Mouse (Mus musculus) G1E (cell line): Measurements from ENCODE around the gene Ccdc39. TPM values are rescaled to one million over a fixed set of nuclear protein-coding genes. Genes with fewer than 3 reads are reported as not detected.

ENCODE experiments used
- ATAC-seq: 2 replicates; pipeline ENCODE4 v1.8.0; 2016; ENCODE audit warnings: mild to moderate bottlenecking; ENCODE audit not compliant: insufficient number of reproducible peaks, poor library complexity, low FRiP score, severe bottlenecking; ENCODE audit errors: extremely low read depth
- DNase-seq: peaks from one replicate; pipeline ENCODE4 v3.0.0; 2012; ENCODE audit warnings: low spot score
- H3K27me3 ChIP-seq: 2 replicates; pipeline ENCODE4 v1.6.1; 2012; ENCODE audit warnings: mild to moderate bottlenecking, low read length, inconsistent platforms; ENCODE audit not compliant: insufficient read depth
- H3K36me3 ChIP-seq: replicated peaks from 2 replicates; pipeline ENCODE3; 2012; ENCODE audit warnings: mild to moderate bottlenecking, inconsistent platforms
- H3K4me1 ChIP-seq: 2 replicates; pipeline ENCODE4 v1.6.1; 2012; ENCODE audit warnings: low read depth, low read length, inconsistent platforms, mixed read lengths; ENCODE audit not compliant: insufficient read depth
- H3K4me3 ChIP-seq: 2 replicates; pipeline ENCODE4 v1.5.1; 2012; ENCODE audit warnings: low read depth, mild to moderate bottlenecking, inconsistent platforms, low read length, moderate library complexity, mixed read lengths
- H3K9me3 ChIP-seq: replicated peaks from 2 replicates; pipeline ENCODE4 v1.6.1; 2012; ENCODE audit warnings: inconsistent platforms
- CTCF ChIP-seq: IDR thresholded peaks from 2 replicates; pipeline ENCODE4 v1.5.1; 2012; ENCODE audit warnings: low read depth, low read length, inconsistent platforms, mixed read lengths
- GATA1 ChIP-seq: IDR thresholded peaks from 2 replicates; pipeline ENCODE4 v1.6.1; 2012; ENCODE audit warnings: borderline replicate concordance, low read length, inconsistent platforms, mixed read lengths
- GATA2 ChIP-seq: IDR thresholded peaks from 2 replicates; pipeline ENCODE4 v1.6.1; 2012; ENCODE audit warnings: low read depth, low read length, inconsistent platforms, borderline replicate concordance
- POLR2AphosphoS5 ChIP-seq: IDR thresholded peaks from 2 replicates; pipeline ENCODE4 v1.6.1; 2012; ENCODE audit warnings: low read depth, low read length, inconsistent platforms; ENCODE audit not compliant: insufficient replicate concordance
- TAL1 ChIP-seq: conservative IDR thresholded peaks from 2 replicates; pipeline ENCODE4 v1.6.1; 2012; ENCODE audit warnings: low read depth, low read length, inconsistent platforms, mixed read lengths
- polyA plus RNA-seq: library from polyadenylated mRNA; stranded (reverse); fragments of >175 nt; gene quantifications from 2 replicates; pipeline ENCODE4 v1.2.3, GENCODE M21; 2012
- total RNA-seq, 2 experiments: library from RNA; stranded (forward) in 1 of 2; stranded (reverse) in 1 of 2; fragments of 200-1000 nt in 1 of 2; fragments of >200 nt in 1 of 2; fragmentation: Nextera tagmentation in 1 of 2; gene quantifications; 2 replicates each; pipeline ENCODE4 v1.2.3; 2014 to 2017

Ccdc39 gene
- total and polyA plus RNA-seq, 3 experiments: 0.17 to 8.2 (median 4.1) TPM

DNA sequence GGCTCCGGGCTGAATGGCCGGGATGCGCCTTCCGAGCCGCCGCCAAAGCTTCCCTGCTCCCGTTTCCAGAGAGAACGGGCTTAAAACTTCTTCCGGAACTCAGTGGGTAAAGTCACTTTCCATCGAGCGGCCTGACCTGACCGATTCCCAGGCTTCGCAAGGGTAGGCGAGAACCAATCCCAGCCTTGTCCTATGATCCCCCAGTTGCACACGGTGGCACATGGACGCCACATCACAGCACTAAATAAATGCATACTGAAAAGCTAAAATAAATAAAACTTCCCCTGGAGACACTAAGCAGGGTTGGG lies 43.6 kb downstream of the Ccdc39 start:
- no peak for ATAC-seq
- Histone ChIP-seq H3K36me3 (peaks cover 33% of the 10 kb centered on the region), H3K4me3 (peak overlapping the region; percentile 96), H3K9me3 (peaks cover 2% of the 10 kb centered on the region; the same call in 1 of the 2 replicates), H3K27me3 (peaks cover 1% of the 10 kb centered on the region; the same call in 1 of the 2 replicates), H3K4me1 (peaks cover 24% of the 10 kb centered on the region)
- peak; percentile 18 for DNase-seq
- TF ChIP-seq GATA2 (no peak), CTCF (no peak), TAL1 (no peak), POLR2AphosphoS5 (no peak), GATA1 (no peak)

- peaks cover 24% of the 10 kb centered on the region for H3K4me1 ChIP-seq
- ATAC-seq: peak; percentile 87
- peaks cover 4% of the 10 kb centered on the region; the same call in 1 of the 2 replicates for H3K27me3 ChIP-seq
- peak within 1 kb of the TSS; percentile 96 for H3K4me3 ChIP-seq
- H3K9me3 ChIP-seq: peaks cover 2% of the 10 kb centered on the region; the same call in 1 of the 2 replicates
- DNase-seq: peak; percentile 90
- peaks cover 28% of the 10 kb centered on the region for H3K36me3 ChIP-seq
- TF ChIP-seq CTCF (no peak), POLR2AphosphoS5 (0 out of 2 replicates have a peak, but pooled peaks have one; percentile 40)
These were observed 44.2 kb downstream of the Ccdc39 start, which contains the start of gene Ttc14 for GRCm38 (mm10) chr3:33799617-33800512. Ttc14 (plus strand) TSS chr3:33799832.

- no peak for TF ChIP-seq CTCF
- no peak for TF ChIP-seq TAL1
- no peak for TF ChIP-seq GATA2
- TF ChIP-seq GATA1: no peak
- no peak for TF ChIP-seq POLR2AphosphoS5
- peaks cover 19% of the 10 kb centered on the region for H3K27me3 ChIP-seq
- DNase-seq: no peak
- no peaks in the 10 kb centered on the region for H3K9me3 ChIP-seq
- no peaks in the 10 kb centered on the region for H3K36me3 ChIP-seq
- H3K4me3 ChIP-seq: no peak overlapping the region
- ATAC-seq: no peak
- 0 out of 2 replicates have a peak, but pooled peaks cover 2% of the 10 kb centered on the region for H3K4me1 ChIP-seq
These were observed 53.1 kb downstream of the Ccdc39 start for GRCm38 (mm10) chr3:33790975-33791374.

Other genes with a start within 250 kb of the Ccdc39 start
- 64.7 and 73.2 TPM in 2 replicates for gene Ttc14, start 44.5 kb downstream of the Ccdc39 start, total RNA-seq (2014; fragmentation: Nextera tagmentation)
- 99.6 and 112 TPM in 2 replicates for gene Ttc14, start 44.5 kb downstream of the Ccdc39 start, total RNA-seq (2017)
- 30.7 and 30.8 TPM in 2 replicates for gene Ttc14, start 44.5 kb downstream of the Ccdc39 start, polyA plus RNA-seq
- 203 and 214 TPM in 2 replicates for gene Fxr1, start 175.6 kb upstream of the Ccdc39 start, total RNA-seq (2014; fragmentation: Nextera tagmentation)
- gene Fxr1, start 175.6 kb upstream of the Ccdc39 start, total RNA-seq (2017): 226 and 280 TPM in 2 replicates
- gene Fxr1, start 175.6 kb upstream of the Ccdc39 start, polyA plus RNA-seq: 19.3 and 26.6 TPM in 2 replicates
- 142 and 146 TPM in 2 replicates for gene Dnajc19, start 237.0 kb upstream of the Ccdc39 start, total RNA-seq (2014; fragmentation: Nextera tagmentation)
- 206 and 230 TPM in 2 replicates for gene Dnajc19, start 237.0 kb upstream of the Ccdc39 start, total RNA-seq (2017)
- gene Dnajc19, start 237.0 kb upstream of the Ccdc39 start, polyA plus RNA-seq: 46.6 and 52.6 TPM in 2 replicates